Mouse (Mus musculus) neural tube, embryonic 11.5 days (tissue): ENCODE data around the gene Abhd2. TPM values are rescaled to one million over a fixed set of nuclear protein-coding genes. Genes with fewer than 3 reads are reported as not detected.

Experiments used
- ATAC-seq: fragments of 200-750 bp; cut with Nextera tagmentation; 2 replicates; pipeline ENCODE4 v1.8.0; 2017; ENCODE audit warnings: moderate number of reproducible peaks, mild to moderate bottlenecking, moderate TSS enrichment, moderate library complexity; ENCODE audit not compliant: insufficient read depth, low FRiP score, low TSS enrichment
- DNase-seq: peaks from one replicate; pipeline ENCODE4 v3.0.0-alpha.2; 2015; ENCODE audit warnings: low spot score
- H3K27ac ChIP-seq: fragments of 300-500 bp; sonication (generic); 2 replicates; pipeline ENCODE4 v1.5.1; 2014; ENCODE audit warnings: low read depth, mild to moderate bottlenecking, low read length
- H3K27me3 ChIP-seq: fragments of 300-500 bp; sonication (generic); 2 replicates; pipeline ENCODE4 v1.6.1; 2014; ENCODE audit warnings: mild to moderate bottlenecking, low read length, mixed read lengths; ENCODE audit not compliant: control insufficient read depth, insufficient read depth
- H3K36me3 ChIP-seq: fragments of 300-500 bp; sonication (generic); 2 replicates; pipeline ENCODE4 v1.6.1; 2014; ENCODE audit warnings: mild to moderate bottlenecking, low read length, moderate library complexity, mixed read lengths; ENCODE audit not compliant: control insufficient read depth, insufficient read depth
- H3K4me1 ChIP-seq: fragments of 300-500 bp; sonication (generic); 2 replicates; pipeline ENCODE4 v1.6.1; 2014; ENCODE audit warnings: low read length, mixed read lengths; ENCODE audit not compliant: control insufficient read depth, insufficient read depth
- H3K4me2 ChIP-seq: fragments of 300-500 bp; sonication (generic); 2 replicates; pipeline ENCODE4 v1.6.1; 2014; ENCODE audit warnings: low read depth, mild to moderate bottlenecking, moderate library complexity
- H3K4me3 ChIP-seq: fragments of 300-500 bp; sonication (generic); 2 replicates; pipeline ENCODE4 v1.5.1; 2014; ENCODE audit warnings: low read depth, low read length
- H3K9ac ChIP-seq: fragments of 300-500 bp; sonication (generic); 2 replicates; pipeline ENCODE4 v1.6.1; 2014; ENCODE audit warnings: mild to moderate bottlenecking, low read length
- H3K9me3 ChIP-seq: fragments of 300-500 bp; sonication (generic); 2 replicates; pipeline ENCODE4 v1.6.1; 2016; ENCODE audit warnings: low read length; ENCODE audit not compliant: control insufficient read depth
- WGBS: fragments of 180-500 bp; shearing (Covaris S2); extraction: QIAGEN DNeasy Blood & Tissue Kit; methylation state at CpG from one replicate; pipeline ENCODE4 v1.1.7; 2014; 5-methylcytosine and 5-hydroxymethylcytosine counted together
- polyA plus RNA-seq: library from polyadenylated mRNA; unstranded; fragments of >200 nt; fragmentation: Nextera tagmentation; extraction: Ambion mirVana; gene quantifications from 2 replicates; pipeline ENCODE4 v1.2.1, GENCODE M21; 2014

Gene Abhd2
- polyA plus RNA-seq, 1 experiment from 2014 or later = 14.3 TPM

- DNase-seq (no peak), ATAC-seq (no peak)
- no peaks in the 10 kb centered on the region for H3K27me3 ChIP-seq
- no peaks in the 10 kb centered on the region for H3K9me3 ChIP-seq
- H3K27ac ChIP-seq = no peak within 1 kb of the TSS
- H3K4me2 ChIP-seq = no peak within 1 kb of the TSS
- no peak within 1 kb of the TSS for H3K9ac ChIP-seq
- no peak within 1 kb of the TSS for H3K4me3 ChIP-seq
- 70% methylated on average over 16 of the region's 16 CpGs for WGBS
- peaks cover 5% of the 10 kb centered on the region; the same call in 1 of the 2 replicates for H3K4me1 ChIP-seq
- H3K36me3 ChIP-seq = no peaks in the 10 kb centered on the region
Observed at GRCm38 (mm10) chr7:79386422-79387133, 113.6 kb downstream of the Abhd2 start, which contains the start of gene Rlbp1. Rlbp1 (minus strand) TSS chr7:79387048.

- no peak overlapping the region for H3K4me2 ChIP-seq
- H3K4me3 ChIP-seq = no peak overlapping the region
- H3K27ac ChIP-seq = no peak overlapping the region
- H3K4me1 ChIP-seq = peaks cover 6% of the 10 kb centered on the region; the same call in 1 of the 2 replicates
- H3K9me3 ChIP-seq = no peaks in the 10 kb centered on the region
- H3K36me3 ChIP-seq = no peaks in the 10 kb centered on the region
- 76% methylated on average over 8 of the region's 8 CpGs for WGBS
- H3K9ac ChIP-seq = no peak overlapping the region
- ATAC-seq = no peak
- H3K27me3 ChIP-seq = no peaks in the 10 kb centered on the region
- no peak for DNase-seq
Observed at GRCm38 (mm10) chr7:79387140-79387539, 114.1 kb downstream of the Abhd2 start.

- ATAC-seq (no peak), DNase-seq (no peak)
- H3K27me3 ChIP-seq = no peaks in the 10 kb centered on the region
- H3K4me3 ChIP-seq = no peak overlapping the region
- H3K4me1 ChIP-seq = peaks cover 9% of the 10 kb centered on the region; the same call in 1 of the 2 replicates
- no peak overlapping the region for H3K9ac ChIP-seq
- no peaks in the 10 kb centered on the region for H3K36me3 ChIP-seq
- H3K4me2 ChIP-seq = no peak overlapping the region
- no peak overlapping the region for H3K27ac ChIP-seq
- no peaks in the 10 kb centered on the region for H3K9me3 ChIP-seq
- 48% methylated on average over 7 of the region's 7 CpGs for WGBS
Observed at GRCm38 (mm10) chr7:79387991-79388390, 115.0 kb downstream of the Abhd2 start.

- no peak for DNase-seq
- no peak overlapping the region for H3K9ac ChIP-seq
Observed at GRCm38 (mm10) chr7:79388671-79389206, 115.7 kb downstream of the Abhd2 start.

GRCm38 (mm10) chr7:79390141-79390708 is 117.2 kb downstream of the Abhd2 start:
- Histone ChIP-seq H3K9me3 (no peaks in the 10 kb centered on the region), H3K36me3 (no peaks in the 10 kb centered on the region), H3K9ac (no peak overlapping the region), H3K27me3 (no peaks in the 10 kb centered on the region), H3K4me2 (no peak overlapping the region), H3K4me1 (peaks cover 9% of the 10 kb centered on the region; the same call in 1 of the 2 replicates), H3K27ac (no peak overlapping the region), H3K4me3 (no peak overlapping the region)
- WGBS = 71% methylated on average over 5 of the region's 5 CpGs
- no peak for DNase-seq
- no peak for ATAC-seq

More at GRCm38 (mm10) chr7:79388671-79389206, 115.7 kb downstream of the Abhd2 start:
- 59% methylated on average over 7 of the region's 7 CpGs for WGBS
- H3K36me3 ChIP-seq = no peaks in the 10 kb centered on the region
- H3K27ac ChIP-seq = no peak overlapping the region
- H3K4me3 ChIP-seq = no peak overlapping the region
- no peak overlapping the region for H3K4me2 ChIP-seq
- peaks cover 9% of the 10 kb centered on the region; the same call in 1 of the 2 replicates for H3K4me1 ChIP-seq
- no peak for ATAC-seq
- no peaks in the 10 kb centered on the region for H3K27me3 ChIP-seq
- no peaks in the 10 kb centered on the region for H3K9me3 ChIP-seq

- ATAC-seq = no peak
- Histone ChIP-seq H3K27ac (0 out of 2 replicates have a peak overlapping the region, but pooled peaks have one; percentile 40), H3K4me2 (peak overlapping the region; percentile 84), H3K4me3 (peak overlapping the region; percentile 44), H3K36me3 (no peaks in the 10 kb centered on the region), H3K4me1 (peaks cover 9% of the 10 kb centered on the region; the same call in 1 of the 2 replicates), H3K9me3 (no peaks in the 10 kb centered on the region), H3K9ac (peak overlapping the region; percentile 73), H3K27me3 (no peaks in the 10 kb centered on the region)
- no peak for DNase-seq
- WGBS = 13% methylated on average over 3 of the region's 3 CpGs
Observed at GRCm38 (mm10) chr7:79391471-79391870, 118.5 kb downstream of the Abhd2 start.

GRCm38 (mm10) chr7:79391883-79392649 is 119.1 kb downstream of the Abhd2 start, which contains the start of gene Fanci:
Fanci (plus strand) TSS chr7:79391929.
- Histone ChIP-seq H3K4me2 (peak within 1 kb of the TSS; percentile 84), H3K4me1 (peaks cover 9% of the 10 kb centered on the region; the same call in 1 of the 2 replicates), H3K9ac (peak within 1 kb of the TSS; percentile 73), H3K36me3 (no peaks in the 10 kb centered on the region), H3K27ac (0 out of 2 replicates have a peak within 1 kb of the TSS, but pooled peaks have one; percentile 40), H3K27me3 (no peaks in the 10 kb centered on the region), H3K4me3 (peak within 1 kb of the TSS; percentile 44), H3K9me3 (no peaks in the 10 kb centered on the region)
- ATAC-seq (peak; percentile 83), DNase-seq (peak; percentile 97)
- under 1% methylated on average over 44 of the region's 44 CpGs for WGBS

- 66% methylated on average over 9 of the region's 9 CpGs for WGBS
- peak overlapping the region; percentile 73 for H3K9ac ChIP-seq
- H3K27ac ChIP-seq = no peak overlapping the region
- peaks cover 9% of the 10 kb centered on the region; the same call in 1 of the 2 replicates for H3K4me1 ChIP-seq
- H3K36me3 ChIP-seq = no peaks in the 10 kb centered on the region
- no peak for DNase-seq
- peak overlapping the region; percentile 44 for H3K4me3 ChIP-seq
- no peaks in the 10 kb centered on the region for H3K27me3 ChIP-seq
- H3K9me3 ChIP-seq = no peaks in the 10 kb centered on the region
- ATAC-seq = peak; percentile 28
- peak overlapping the region; percentile 84 for H3K4me2 ChIP-seq
Observed at GRCm38 (mm10) chr7:79392860-79393513, 120.0 kb downstream of the Abhd2 start.
